Mouse (Mus musculus) heart, embryonic 11.5 days (tissue): ENCODE results near the gene Gm49355. TPM values are rescaled to one million over a fixed set of nuclear protein-coding genes. Genes with fewer than 3 reads are reported as not detected.

ENCODE experiments used
- ATAC-seq: fragments of 200-750 bp; cut with Nextera tagmentation; replicated peaks from 2 replicates; pipeline ENCODE4 v1.8.0; 2017; ENCODE audit warnings: moderate library complexity; ENCODE audit not compliant: insufficient number of reproducible peaks, low FRiP score, low TSS enrichment
- H3K27ac ChIP-seq: fragments of 300-500 bp; sonication (generic); 2 replicates; pipeline ENCODE4 v1.5.1; 2014; ENCODE audit warnings: mild to moderate bottlenecking, low read depth, low read length
- H3K27me3 ChIP-seq: fragments of 300-500 bp; sonication (generic); 2 replicates; pipeline ENCODE4 v1.6.1; 2014; ENCODE audit warnings: mild to moderate bottlenecking, low read length, mixed read lengths; ENCODE audit not compliant: control insufficient read depth, insufficient read depth
- H3K36me3 ChIP-seq: fragments of 300-500 bp; sonication (generic); 2 replicates; pipeline ENCODE4 v1.6.1; 2014; ENCODE audit warnings: mild to moderate bottlenecking, low read length, moderate library complexity, mixed read lengths; ENCODE audit not compliant: control insufficient read depth, insufficient read depth
- H3K4me1 ChIP-seq: fragments of 300-500 bp; sonication (generic); 2 replicates; pipeline ENCODE4 v1.6.1; 2014; ENCODE audit warnings: low read length; ENCODE audit not compliant: control insufficient read depth, insufficient read depth
- H3K4me2 ChIP-seq: fragments of 300-500 bp; sonication (generic); 2 replicates; pipeline ENCODE4 v1.6.1; 2014; ENCODE audit warnings: mild to moderate bottlenecking, moderate library complexity
- H3K4me3 ChIP-seq: fragments of 300-500 bp; sonication (generic); 2 replicates; pipeline ENCODE4 v1.5.1; 2014; ENCODE audit warnings: low read depth, low read length
- H3K9ac ChIP-seq: fragments of 300-500 bp; sonication (generic); 2 replicates; pipeline ENCODE4 v1.6.1; 2014; ENCODE audit warnings: mild to moderate bottlenecking, low read depth, low read length, moderate library complexity
- H3K9me3 ChIP-seq: fragments of 300-500 bp; sonication (generic); replicated peaks from 2 replicates; pipeline ENCODE4 v1.6.1; 2016; ENCODE audit warnings: low read length; ENCODE audit not compliant: control insufficient read depth
- WGBS: fragments of 180-500 bp; shearing (Covaris S2); extraction: QIAGEN DNeasy Blood & Tissue Kit; methylation state at CpG from one replicate; pipeline ENCODE4 v1.1.7; 2014; ENCODE audit not compliant: insufficient replicate concordance; 5-methylcytosine and 5-hydroxymethylcytosine counted together
- polyA plus RNA-seq: library from polyadenylated mRNA; unstranded; fragments of >200 nt; fragmentation: Nextera tagmentation; extraction: Ambion mirVana; gene quantifications from 2 replicates; pipeline ENCODE4 v1.2.1, GENCODE M21; 2014

The Gm49355 gene
- polyA plus RNA-seq, 1 experiment from 2014 or later, result 0.07 TPM

DNA sequence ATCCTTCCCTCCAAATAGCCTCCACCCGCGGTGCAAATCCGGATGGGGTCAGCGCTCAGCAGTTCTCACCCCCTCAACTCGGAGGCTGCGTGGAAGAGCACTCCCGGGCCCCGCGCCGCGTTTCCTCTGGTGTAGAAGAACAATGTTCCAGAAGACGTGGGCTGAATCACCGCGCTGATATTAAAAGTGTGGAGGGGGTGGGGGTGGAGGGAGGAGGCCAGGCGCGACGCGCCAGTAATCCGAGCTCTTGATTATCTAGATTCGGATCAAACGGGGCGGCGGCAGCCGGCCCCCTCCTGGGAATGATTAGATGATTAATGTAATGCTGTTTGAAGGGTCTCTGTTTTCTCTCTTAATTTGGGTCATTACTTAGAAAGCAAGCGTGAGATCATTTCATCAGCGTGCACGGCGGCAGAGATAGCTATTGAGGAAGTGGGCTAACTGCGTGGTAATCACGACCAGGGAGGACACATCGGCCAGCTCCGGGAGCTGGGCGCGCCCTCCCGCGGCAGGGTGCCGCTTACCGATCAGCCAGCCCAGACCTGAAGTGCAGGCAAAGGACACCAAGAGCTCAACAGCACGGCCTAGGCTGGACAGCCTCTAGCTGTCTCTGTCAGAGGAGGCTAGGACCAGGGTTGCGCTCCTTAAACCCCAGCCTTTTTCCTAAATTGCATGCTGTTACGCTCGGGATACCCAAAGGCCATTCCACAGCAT is 57.5 kb downstream of the Gm49355 start:
- ATAC-seq, result no peak
- no peaks in the 10 kb centered on the region for H3K36me3 ChIP-seq
- no peaks in the 10 kb centered on the region for H3K9me3 ChIP-seq
- H3K27ac ChIP-seq, result no peak overlapping the region
- peaks cover 14% of the 10 kb centered on the region; the same call in 1 of the 2 replicates for H3K4me1 ChIP-seq
- H3K4me2 ChIP-seq, result peak overlapping the region; percentile 32
- no peak overlapping the region for H3K9ac ChIP-seq
- under 1% methylated on average over 42 of the region's 42 CpGs for WGBS
- peak overlapping the region; percentile 16 for H3K4me3 ChIP-seq
- peaks cover 94% of the 10 kb centered on the region for H3K27me3 ChIP-seq

DNA sequence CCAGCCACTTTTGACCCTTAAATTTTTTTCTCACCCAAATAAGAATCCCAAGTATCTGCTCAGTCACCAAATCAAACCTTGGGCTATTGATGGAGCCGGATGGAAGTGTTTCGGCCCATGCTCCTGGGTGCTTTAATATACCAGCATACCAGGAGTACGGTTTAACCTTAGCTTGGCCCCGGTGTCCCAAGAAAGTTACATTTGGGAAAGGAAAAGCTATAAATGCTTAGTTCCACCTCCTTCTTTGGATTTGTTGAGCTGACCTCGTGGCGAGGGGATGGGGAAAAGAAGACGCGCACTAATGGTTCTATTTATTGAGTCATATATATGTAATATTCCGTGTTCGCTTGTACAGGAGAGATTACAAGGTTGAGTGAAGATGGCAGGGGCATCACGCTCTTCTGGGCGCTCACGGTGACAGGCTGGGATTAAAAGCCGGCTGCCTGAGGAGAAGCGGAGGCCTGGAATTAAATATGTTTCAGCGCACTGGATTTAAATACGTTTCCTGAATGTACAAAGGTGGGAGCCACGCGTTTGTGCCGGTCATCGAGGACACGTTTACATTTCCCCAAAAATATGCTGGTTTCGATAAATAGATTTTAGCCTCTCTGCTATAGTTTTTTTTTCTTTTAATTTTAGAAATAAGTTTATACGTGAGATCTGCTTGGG is 58.1 kb downstream of the Gm49355 start:
- Histone ChIP-seq H3K4me1 (peaks cover 14% of the 10 kb centered on the region; the same call in 1 of the 2 replicates), H3K4me2 (no peak overlapping the region), H3K4me3 (no peak overlapping the region), H3K36me3 (no peaks in the 10 kb centered on the region), H3K27ac (no peak overlapping the region), H3K9ac (no peak overlapping the region), H3K9me3 (no peaks in the 10 kb centered on the region), H3K27me3 (peaks cover 94% of the 10 kb centered on the region)
- WGBS, result 2% methylated on average over 24 of the region's 24 CpGs
- ATAC-seq, result no peak

DNA sequence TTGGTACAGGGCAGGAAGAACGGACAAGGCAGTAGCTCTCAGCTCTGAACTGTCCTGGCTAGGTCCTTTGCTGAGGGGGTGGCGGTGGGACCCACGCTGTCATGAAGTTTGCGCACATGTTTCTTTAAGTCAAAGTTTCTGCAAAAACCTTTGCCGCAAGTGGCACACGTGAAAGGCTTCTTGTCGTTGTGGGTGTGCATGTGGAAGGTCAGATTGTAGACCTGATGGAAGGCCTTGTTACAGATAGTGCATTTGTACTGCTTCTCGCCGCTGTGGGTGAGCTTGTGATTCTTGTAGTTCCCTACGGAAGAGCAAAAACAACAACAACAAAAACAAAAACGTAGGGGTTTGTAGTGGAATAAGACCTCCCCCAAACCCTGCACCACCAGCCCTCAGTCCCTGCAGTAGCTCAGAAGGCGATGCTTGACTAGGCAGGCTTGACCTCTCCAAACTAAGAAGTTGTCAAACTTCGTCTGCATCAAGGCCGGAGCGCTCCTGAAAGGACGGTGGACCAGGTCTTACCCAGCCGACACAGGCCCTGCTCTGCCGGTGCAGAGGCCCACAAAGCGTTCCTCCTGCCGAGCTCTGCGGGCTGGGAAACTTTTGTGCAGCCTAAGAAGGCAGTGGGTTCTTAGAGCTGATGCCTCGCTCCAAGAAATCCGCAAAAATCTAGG is 58.8 kb downstream of the Gm49355 start:
- Histone ChIP-seq H3K9ac (no peak overlapping the region), H3K4me2 (no peak overlapping the region), H3K36me3 (no peaks in the 10 kb centered on the region), H3K4me1 (peaks cover 14% of the 10 kb centered on the region; the same call in 1 of the 2 replicates), H3K27me3 (peaks cover 94% of the 10 kb centered on the region), H3K9me3 (no peaks in the 10 kb centered on the region), H3K27ac (no peak overlapping the region), H3K4me3 (no peak overlapping the region)
- no peak for ATAC-seq
- WGBS, result 2% methylated on average over 23 of the region's 23 CpGs

- no peak overlapping the region for H3K9ac ChIP-seq
- no peaks in the 10 kb centered on the region for H3K36me3 ChIP-seq
- H3K4me3 ChIP-seq, result no peak overlapping the region
- H3K27me3 ChIP-seq, result peaks cover 97% of the 10 kb centered on the region
- H3K4me2 ChIP-seq, result no peak overlapping the region
- peaks cover 14% of the 10 kb centered on the region; the same call in 1 of the 2 replicates for H3K4me1 ChIP-seq
- 1% methylated on average over 20 of the region's 20 CpGs for WGBS
- ATAC-seq, result no peak
- no peaks in the 10 kb centered on the region for H3K9me3 ChIP-seq
- H3K27ac ChIP-seq, result no peak overlapping the region
These were observed 59.7 kb downstream of the Gm49355 start for GRCm38 (mm10) chr14:12343451-12343941.

DNA sequence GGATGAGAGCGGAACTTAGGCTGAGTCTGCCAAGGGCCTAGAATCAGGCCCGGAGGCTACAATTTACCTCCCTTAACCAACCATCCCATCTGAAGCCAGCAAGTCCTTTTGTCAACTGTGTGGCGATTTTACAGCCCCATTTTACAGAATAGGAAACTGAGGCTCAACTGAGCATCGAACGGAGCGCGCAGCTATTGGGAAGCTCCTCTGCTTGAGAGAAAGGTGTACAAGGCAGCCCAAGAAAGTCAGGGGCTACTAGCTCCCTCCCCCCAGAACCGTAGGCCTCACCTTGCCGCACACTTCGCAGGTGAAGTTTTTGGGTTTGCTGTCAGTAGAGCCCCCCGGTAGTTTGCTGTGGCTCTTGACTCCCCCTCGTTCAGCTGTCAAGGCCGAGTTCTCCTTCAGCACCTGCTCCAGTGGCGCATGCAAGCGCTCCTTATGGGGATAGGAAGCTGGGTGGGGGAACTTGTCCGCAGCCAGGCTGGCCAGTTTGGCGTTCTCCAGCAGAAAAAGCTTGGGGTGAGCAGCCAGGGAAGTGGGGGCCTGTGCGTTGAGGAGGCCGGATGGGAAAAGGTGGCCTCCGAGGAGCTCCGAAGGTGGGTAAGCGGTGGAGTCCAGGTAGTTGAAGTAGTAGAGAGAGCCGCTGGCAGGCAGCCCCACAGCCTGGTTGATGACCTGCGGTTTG is 60.4 kb downstream of the Gm49355 start:
- Histone ChIP-seq H3K4me2 (peak overlapping the region; percentile 61), H3K36me3 (no peaks in the 10 kb centered on the region), H3K9me3 (no peaks in the 10 kb centered on the region), H3K27me3 (peaks cover 97% of the 10 kb centered on the region), H3K27ac (no peak overlapping the region), H3K4me1 (peaks cover 14% of the 10 kb centered on the region; the same call in 1 of the 2 replicates), H3K9ac (no peak overlapping the region), H3K4me3 (peak overlapping the region; percentile 33)
- no peak for ATAC-seq
- WGBS, result 3% methylated on average over 24 of the region's 24 CpGs

GRCm38 (mm10) chr14:12344746-12345240 is 61.0 kb downstream of the Gm49355 start:
- no peaks in the 10 kb centered on the region for H3K36me3 ChIP-seq
- no peaks in the 10 kb centered on the region for H3K9me3 ChIP-seq
- H3K27me3 ChIP-seq, result peaks cover 98% of the 10 kb centered on the region
- WGBS, result under 1% methylated on average over 39 of the region's 39 CpGs
- H3K4me3 ChIP-seq, result peak overlapping the region; percentile 33
- H3K4me1 ChIP-seq, result peaks cover 14% of the 10 kb centered on the region; the same call in 1 of the 2 replicates
- no peak overlapping the region for H3K27ac ChIP-seq
- no peak overlapping the region for H3K9ac ChIP-seq
- peak; percentile 28; the same call in 1 of the 2 replicates for ATAC-seq
- peak overlapping the region; percentile 61 for H3K4me2 ChIP-seq

GRCm38 (mm10) chr14:12345241-12345921 is 61.6 kb downstream of the Gm49355 start:
- Histone ChIP-seq H3K4me3 (peak overlapping the region; percentile 33), H3K27ac (no peak overlapping the region), H3K4me1 (peaks cover 14% of the 10 kb centered on the region; the same call in 1 of the 2 replicates), H3K27me3 (peaks cover 98% of the 10 kb centered on the region), H3K36me3 (no peaks in the 10 kb centered on the region), H3K4me2 (peak overlapping the region; percentile 61), H3K9me3 (no peaks in the 10 kb centered on the region), H3K9ac (no peak overlapping the region)
- WGBS, result 1% methylated on average over 40 of the region's 40 CpGs
- no peak for ATAC-seq
